Mouse (Mus musculus) cortical plate, adult 2 months (tissue): Measurements from ENCODE around the gene Cdt1. TPM values are rescaled to one million over a fixed set of nuclear protein-coding genes. Genes with fewer than 3 reads are reported as not detected.

Experiments
- H3K27ac ChIP-seq: fragments of 200-500 bp; 2 replicates; pipeline ENCODE4 v1.5.1; 2012; ENCODE audit warnings: low read length, control low read depth, inconsistent platforms; ENCODE audit not compliant: insufficient read depth
- H3K4me1 ChIP-seq: fragments of 200-500 bp; 2 replicates; pipeline ENCODE4 v1.6.1; 2011; ENCODE audit warnings: low read length; ENCODE audit not compliant: control insufficient read depth, insufficient read depth
- H3K4me3 ChIP-seq: fragments of 200-500 bp; 2 replicates; pipeline ENCODE4 v1.5.1; 2011; ENCODE audit warnings: mild to moderate bottlenecking, low read length, control low read depth; ENCODE audit not compliant: insufficient read depth
- CTCF ChIP-seq: fragments of 200-500 bp; IDR thresholded peaks from 2 replicates; pipeline ENCODE4 v1.5.1; 2011; ENCODE audit warnings: mild to moderate bottlenecking, control low read depth, low read length; ENCODE audit not compliant: insufficient read depth; ENCODE audit errors: extremely low read depth
- POLR2A ChIP-seq: fragments of 200-500 bp; IDR thresholded peaks from 2 replicates; pipeline ENCODE4 v1.6.1; 2011; ENCODE audit warnings: mild to moderate bottlenecking, low read length, control low read depth; ENCODE audit not compliant: insufficient read depth; ENCODE audit errors: extremely low read depth
- polyA plus RNA-seq: library from polyadenylated mRNA; depleted of rRNA; stranded (reverse); fragments of >200 nt; gene quantifications from 2 replicates; pipeline ENCODE4 v1.2.3, GENCODE M21; 2012

Cdt1 gene
- polyA plus RNA-seq, 1 experiment, result 2.8 TPM

DNA sequence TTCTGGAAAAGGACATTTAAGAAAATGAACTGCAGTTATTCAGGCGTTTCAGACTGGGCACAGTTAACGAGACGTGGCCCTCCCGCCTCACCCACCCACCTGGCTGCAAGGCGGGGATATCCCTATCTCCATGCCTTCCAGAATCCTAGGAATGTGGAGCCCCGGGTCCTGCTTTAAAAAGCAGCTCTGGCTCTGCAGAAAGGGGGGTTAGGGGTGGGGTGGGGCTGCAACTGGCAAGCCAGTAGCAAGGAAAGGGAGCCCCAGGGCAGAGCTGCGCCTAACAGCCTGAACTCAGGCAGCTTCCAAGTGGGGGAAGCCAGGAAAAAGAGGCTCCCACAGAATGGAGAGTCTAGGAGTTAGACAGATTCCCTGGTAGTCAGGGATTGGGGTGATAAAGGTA, 11.4 kb downstream of the Cdt1 start:
- H3K4me3 ChIP-seq, result no peak overlapping the region
- TF ChIP-seq CTCF (no peak), POLR2A (no peak)
- H3K4me1 ChIP-seq, result no peaks in the 10 kb centered on the region
- no peak overlapping the region for H3K27ac ChIP-seq

GRCm38 (mm10) chr8:122580926-122581325, 13.1 kb downstream of the Cdt1 start:
- H3K4me1 ChIP-seq, result no peaks in the 10 kb centered on the region

DNA sequence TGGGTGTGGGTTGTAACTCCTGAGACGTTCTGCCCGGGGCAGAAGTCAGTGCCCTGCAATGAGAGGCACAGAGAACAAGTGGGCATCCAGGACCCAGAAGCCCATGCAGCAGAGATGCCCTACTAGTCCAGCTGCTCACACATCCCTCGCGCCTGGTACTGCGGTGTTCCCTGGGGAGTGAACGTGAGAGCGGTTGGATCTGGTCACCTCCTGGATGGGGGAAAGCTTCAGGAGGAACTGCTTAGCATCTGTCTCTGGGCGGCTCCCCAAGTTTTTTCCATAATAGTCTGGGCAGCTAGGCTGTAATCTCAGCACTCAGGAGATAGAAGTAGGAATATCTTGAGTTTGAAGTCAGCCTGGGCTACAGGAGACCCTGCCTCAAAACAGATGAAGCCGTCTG, 17.2 kb downstream of the Cdt1 start:
- no peak for TF ChIP-seq CTCF
- no peak for TF ChIP-seq POLR2A
- Histone ChIP-seq H3K4me3 (no peak overlapping the region), H3K4me1 (no peaks in the 10 kb centered on the region), H3K27ac (no peak overlapping the region)

More at GRCm38 (mm10) chr8:122580926-122581325, 13.1 kb downstream of the Cdt1 start:
- H3K27ac ChIP-seq, result no peak overlapping the region
- no peak overlapping the region for H3K4me3 ChIP-seq
- no peak for TF ChIP-seq CTCF
- TF ChIP-seq POLR2A, result no peak

- no peak overlapping the region for H3K4me3 ChIP-seq
- H3K27ac ChIP-seq, result no peak overlapping the region
- no peaks in the 10 kb centered on the region for H3K4me1 ChIP-seq
- no peak for TF ChIP-seq CTCF
- no peak for TF ChIP-seq POLR2A
Measured at GRCm38 (mm10) chr8:122585411-122585891, 17.6 kb downstream of the Cdt1 start.

DNA sequence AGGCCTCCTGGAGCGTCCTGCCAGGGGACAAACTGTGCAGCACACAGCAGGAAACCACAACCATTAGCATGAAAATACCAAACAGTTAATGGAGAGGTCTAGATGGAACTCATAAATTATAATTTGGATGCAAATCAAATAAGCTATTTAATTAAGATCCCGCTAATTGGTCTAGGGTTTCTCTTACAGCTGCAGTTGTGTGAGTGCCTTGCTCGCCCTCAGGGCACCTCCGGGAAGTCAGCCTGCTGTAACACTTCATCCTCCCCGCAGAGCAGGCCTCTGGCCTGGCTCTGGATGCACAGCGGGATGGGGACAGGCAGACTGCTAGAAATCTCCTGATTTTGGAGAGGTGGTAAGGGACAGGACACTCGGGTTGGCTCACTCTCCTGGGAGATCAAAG, 18.4 kb downstream of the Cdt1 start:
- no peak overlapping the region for H3K4me3 ChIP-seq
- H3K4me1 ChIP-seq, result no peaks in the 10 kb centered on the region
- no peak overlapping the region for H3K27ac ChIP-seq
- TF ChIP-seq POLR2A, result no peak
- TF ChIP-seq CTCF, result no peak

DNA sequence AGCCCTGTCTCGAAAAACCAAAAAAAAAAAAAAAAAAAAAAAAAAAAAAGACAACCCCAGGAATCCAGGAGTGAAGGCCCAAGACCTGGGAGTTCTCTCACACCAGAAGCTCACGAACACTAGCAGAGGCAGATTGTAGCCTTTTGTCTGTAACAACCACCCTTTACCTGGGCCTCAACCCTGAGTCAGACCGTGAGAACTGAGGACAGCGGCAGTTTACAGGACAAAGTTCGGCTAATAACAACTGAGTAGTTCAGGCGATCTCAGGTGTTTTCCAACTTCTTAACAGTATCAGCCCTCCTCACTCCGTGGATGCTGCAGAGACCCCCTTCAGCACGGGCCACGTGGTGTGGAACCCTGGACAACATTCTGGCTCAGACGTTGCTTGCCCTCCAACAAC, 18.9 kb downstream of the Cdt1 start:
- H3K4me3 ChIP-seq, result no peak overlapping the region

GRCm38 (mm10) chr8:122593240-122593639, 25.4 kb downstream of the Cdt1 start:
- no peak overlapping the region for H3K27ac ChIP-seq
- TF ChIP-seq POLR2A, result no peak
- no peak for TF ChIP-seq CTCF
- H3K4me3 ChIP-seq, result no peak overlapping the region
- H3K4me1 ChIP-seq, result no peaks in the 10 kb centered on the region

More for the DNA sequence above, 18.9 kb downstream of the Cdt1 start:
- Histone ChIP-seq H3K27ac (no peak overlapping the region), H3K4me1 (no peaks in the 10 kb centered on the region)
- TF ChIP-seq POLR2A (no peak), CTCF (no peak)

DNA sequence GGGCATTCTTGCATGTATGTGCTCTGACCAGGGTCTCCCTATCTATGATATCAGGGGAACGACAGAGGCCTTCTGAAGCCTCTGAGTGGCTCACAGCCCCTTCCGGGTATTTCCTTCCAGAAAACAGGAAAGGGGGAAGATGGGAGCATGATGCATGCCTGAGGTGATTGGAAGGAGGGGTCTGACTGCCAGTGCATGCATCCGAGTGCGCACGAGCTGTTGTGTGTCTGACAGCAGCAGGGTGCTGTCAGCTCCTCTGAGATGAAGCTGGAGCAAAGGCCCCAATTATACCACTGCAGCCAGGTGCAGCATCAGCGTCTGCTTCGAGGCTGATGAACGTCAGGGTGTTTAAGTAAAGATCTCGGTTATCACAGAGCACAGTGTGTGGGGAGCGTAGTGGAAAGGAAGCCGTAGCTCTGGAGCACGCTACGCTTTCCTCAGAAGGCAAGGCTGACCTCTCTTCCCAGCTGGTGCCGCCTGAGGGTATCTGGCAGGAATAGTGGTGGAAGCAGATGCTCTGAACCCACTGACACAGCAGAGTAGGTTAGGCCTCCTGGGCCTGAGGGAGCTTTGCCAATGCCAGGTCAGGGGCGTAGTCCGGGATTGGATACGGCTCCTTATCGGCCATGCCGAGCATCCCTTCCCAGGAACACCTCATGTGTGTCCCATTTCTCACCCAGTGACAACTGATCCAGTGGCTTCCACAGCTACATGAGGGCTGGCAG, 26.1 kb downstream of the Cdt1 start:
- Histone ChIP-seq H3K4me3 (no peak overlapping the region), H3K4me1 (no peaks in the 10 kb centered on the region), H3K27ac (no peak overlapping the region)
- TF ChIP-seq POLR2A (no peak), CTCF (no peak)

GRCm38 (mm10) chr8:122596031-122596430, 28.2 kb downstream of the Cdt1 start:
- Histone ChIP-seq H3K27ac (no peak overlapping the region), H3K4me3 (no peak overlapping the region), H3K4me1 (no peaks in the 10 kb centered on the region)
- TF ChIP-seq POLR2A (no peak), CTCF (no peak)

GRCm38 (mm10) chr8:122600666-122601065, 32.9 kb downstream of the Cdt1 start:
- no peak overlapping the region for H3K4me3 ChIP-seq
- no peak for TF ChIP-seq POLR2A
- TF ChIP-seq CTCF, result no peak
- no peaks in the 10 kb centered on the region for H3K4me1 ChIP-seq
- H3K27ac ChIP-seq, result no peak overlapping the region

GRCm38 (mm10) chr8:122604640-122605039, 36.8 kb downstream of the Cdt1 start:
- no peak overlapping the region for H3K4me3 ChIP-seq
- H3K27ac ChIP-seq, result no peak overlapping the region
- TF ChIP-seq CTCF, result no peak
- no peak for TF ChIP-seq POLR2A

More at GRCm38 (mm10) chr8:122604640-122605039, 36.8 kb downstream of the Cdt1 start:
- H3K4me1 ChIP-seq, result no peaks in the 10 kb centered on the region
